ENCODE assay signal across 8 mouse cellular contexts in the genomic region with DNA sequence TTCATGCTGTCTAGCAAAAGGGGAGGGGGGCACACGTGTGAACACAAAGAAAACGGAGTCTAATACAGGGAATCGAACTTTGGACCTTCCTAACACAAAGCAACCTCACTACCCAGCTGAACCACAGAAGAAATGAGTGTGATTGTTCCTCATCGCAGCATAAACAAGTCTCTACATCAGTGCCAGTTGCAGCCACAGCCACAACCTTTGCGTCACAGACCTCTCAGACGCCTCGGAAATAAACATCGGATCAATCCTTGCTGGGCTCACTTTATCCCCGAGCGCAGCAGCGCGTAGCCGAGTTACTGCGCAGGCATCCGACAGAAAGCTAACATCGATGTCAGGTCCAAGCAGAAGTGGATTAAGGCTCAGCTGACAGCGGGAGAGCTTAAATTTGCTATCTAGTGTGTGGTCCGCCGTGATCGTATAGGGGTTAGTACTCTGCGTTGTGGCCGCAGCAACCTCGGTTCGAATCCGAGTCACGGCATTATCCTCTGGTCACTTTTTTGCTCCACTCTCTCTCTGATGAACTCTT. TPM values are rescaled to one million over a fixed set of nuclear protein-coding genes. Genes with fewer than 3 reads are reported as not detected.
DNase-seq lines count a peak whose midpoint lies in the region; ATAC-seq and TF ChIP-seq lines count a peak whose summit lies in the region.

No protein-coding gene starts in this region.

- no peak for TF ChIP-seq POLR2A in testis, adult 2 months (IDR thresholded peaks at IDR 0.05; ENCODE audit: control insufficient read depth, low read depth, low read length)

- H3K27me3 ChIP-seq in testis, adult 2 months (ENCODE audit: control insufficient read depth, insufficient read depth, low read length), result no peaks in the 10 kb centered on the region
- peaks cover 60% of the 10 kb centered on the region for H3K27me3 ChIP-seq in hindbrain, embryonic 14.5 days (ENCODE audit: control insufficient read depth, insufficient read depth, low read length)
- peaks cover 36% of the 10 kb centered on the region for H3K27me3 ChIP-seq in liver, embryonic 14.5 days (ENCODE audit: control insufficient read depth, insufficient read depth, low read length)

- no peak for TF ChIP-seq EP300 in liver, embryonic 14.5 days (IDR thresholded peaks at IDR 0.05; ENCODE audit: low read depth)

- no peak overlapping the region for H3K9ac ChIP-seq in hindbrain, embryonic 14.5 days
- H3K9ac ChIP-seq in liver, embryonic 14.5 days (replicated peaks), result peak overlapping the region; percentile 33

- no peaks in the 10 kb centered on the region; the same call in 1 of the 2 replicates for H3K4me1 ChIP-seq in testis, adult 2 months (ENCODE audit: control insufficient read depth, insufficient read depth, low read length)
- H3K4me1 ChIP-seq in hindbrain, embryonic 14.5 days (replicated peaks; ENCODE audit: control insufficient read depth, insufficient read depth, low read length), result no peaks in the 10 kb centered on the region
- peaks cover 15 to 25% of the 10 kb centered on the region in 2 experiments for H3K4me1 ChIP-seq in liver, embryonic 14.5 days (replicated peaks; ENCODE audit: control insufficient read depth in 2 of 2, insufficient read depth in 2 of 2, low read length in 1 of 2)

- H3K4me2 ChIP-seq in hindbrain, embryonic 14.5 days (replicated peaks), result peak overlapping the region; percentile 34
- H3K4me2 ChIP-seq in liver, embryonic 14.5 days (ENCODE audit: low read depth), result peak overlapping the region; percentile 71

- no peak for TF ChIP-seq CTCF in testis, adult 2 months (IDR thresholded peaks at IDR 0.05; ENCODE audit: control insufficient read depth, insufficient read depth, insufficient replicate concordance, low read depth, low read length)
- TF ChIP-seq CTCF in liver, embryonic 14.5 days (IDR thresholded peaks at IDR 0.05; ENCODE audit: low read depth), result no peak

- ATAC-seq in hindbrain, embryonic 14.5 days (ENCODE audit: low FRiP score), result peak; percentile 53; the same call in 1 of the 2 replicates
- ATAC-seq in liver, embryonic 14.5 days (ENCODE audit: insufficient read depth), result peak; percentile 87

- no peaks in the 10 kb centered on the region for H3K9me3 ChIP-seq in hindbrain, embryonic 14.5 days (ENCODE audit: control insufficient read depth, low read length)
- no peaks in the 10 kb centered on the region for H3K9me3 ChIP-seq in liver, embryonic 14.5 days (ENCODE audit: control insufficient read depth, low read length)

- H3K4me3 ChIP-seq in testis, adult 2 months (ENCODE audit: control insufficient read depth, low read depth, low read length), result peak overlapping the region; percentile 30; the same call in 1 of the 2 replicates
- H3K4me3 ChIP-seq in hindbrain, embryonic 14.5 days (replicated peaks; ENCODE audit: low read length), result peak overlapping the region; percentile 16
- peak overlapping the region; percentile 37 to 50 for H3K4me3 ChIP-seq in liver, embryonic 14.5 days (ENCODE audit: insufficient read depth in 1 of 2, low read depth in 2 of 2, low read length in 2 of 2)

- no peak overlapping the region for H3K27ac ChIP-seq in testis, adult 2 months (ENCODE audit: control insufficient read depth, insufficient read depth, low read depth, low read length)
- H3K27ac ChIP-seq in hindbrain, embryonic 14.5 days, result no peak overlapping the region
- H3K27ac ChIP-seq in liver, embryonic 14.5 days, result no peak overlapping the region

- under 1% methylated on average over 26 of the region's 26 CpGs for WGBS in hindbrain, embryonic 14.5 days
- WGBS in liver, embryonic 14.5 days (ENCODE audit: insufficient replicate concordance), result under 1% methylated on average over 26 of the region's 26 CpGs

- DNase-seq in testis, postnatal 14 days (ENCODE audit: low spot score), result no peak
- peak; percentile 89 for DNase-seq in embryo, embryonic 9.5 days (ENCODE audit: extremely low spot score)
- peak; percentile 71 for DNase-seq in hindbrain, embryonic 14.5 days (ENCODE audit: low spot score)
- DNase-seq in liver, embryonic 14.5 days (ENCODE audit: low read depth in 3 of 3, low spot score in 3 of 3), result peak in 1 of 3 experiments; percentile 60
- peak; percentile 38 for DNase-seq in right cerebral cortex, postnatal 25 days
- no peak for DNase-seq in urinary bladder, postnatal 10 days (ENCODE audit: low spot score)
- DNase-seq in lung, postnatal 14 days, result no peak

- H3K36me3 ChIP-seq in testis, adult 2 months (ENCODE audit: control insufficient read depth, insufficient read depth, low read length), result no peaks in the 10 kb centered on the region
- H3K36me3 ChIP-seq in hindbrain, embryonic 14.5 days (replicated peaks; ENCODE audit: control insufficient read depth, insufficient read depth), result no peaks in the 10 kb centered on the region
- H3K36me3 ChIP-seq in liver, embryonic 14.5 days (replicated peaks; ENCODE audit: control insufficient read depth, insufficient read depth, low read depth), result no peaks in the 10 kb centered on the region

RNA-seq across cellular contexts. Expression of gene BC107364, which starts 16.5 kb away (rescaled TPM):
- polyA plus RNA-seq in testis, adult 2 months (2012; rRNA removed), result 4.7 and 5.5 TPM in 2 replicates
- polyA plus RNA-seq in hindbrain, embryonic 14.5 days (2014; fragmentation: Nextera tagmentation; extraction: Ambion mirVana), result not detected in 2 replicates
- polyA plus RNA-seq in liver, embryonic 14.5 days (2012; rRNA removed), result not detected in 2 replicates
- not detected in 2 replicates for polyA plus RNA-seq in liver, embryonic 14.5 days (2014; fragmentation: Nextera tagmentation; extraction: Ambion mirVana)

Comparison
In these comparisons a context has a peak if more than half of its experiments do, and no peak if none do; other contexts are left out.
1. DNase-seq: peak in embryo, embryonic 9.5 days (single experiment), hindbrain, embryonic 14.5 days (single experiment) and right cerebral cortex, postnatal 25 days (single experiment); none in testis, postnatal 14 days (single experiment), urinary bladder, postnatal 10 days (single experiment) and lung, postnatal 14 days (single experiment).
2. Peak in every context shown above with its lines, with median percentiles within 50 percentile points of each other: H3K4me3 ChIP-seq.